Mouse (Mus musculus) liver, embryonic 12.5 days (tissue): ENCODE results near the gene Draxin. TPM values are rescaled to one million over a fixed set of nuclear protein-coding genes. Genes with fewer than 3 reads are reported as not detected.
A peak's percentile ranks its signal among the peaks of the same experiment; 100 is the strongest.

Experiments
- ATAC-seq: fragments of 200-750 bp; cut with Nextera tagmentation; 2 replicates; pipeline ENCODE4 v1.8.0; 2017; ENCODE audit warnings: moderate number of reproducible peaks, mild to moderate bottlenecking, moderate library complexity
- H3K27ac ChIP-seq: fragments of 300-500 bp; sonication (generic); 2 replicates; pipeline ENCODE4 v1.5.1; 2016; ENCODE audit warnings: mild to moderate bottlenecking
- H3K27me3 ChIP-seq: fragments of 300-500 bp; sonication (generic); replicated peaks from 2 replicates; pipeline ENCODE4 v1.6.1; 2016; ENCODE audit warnings: mild to moderate bottlenecking, moderate library complexity
- H3K36me3 ChIP-seq: fragments of 300-500 bp; sonication (generic); 2 replicates; pipeline ENCODE4 v1.6.1; 2016; ENCODE audit warnings: mild to moderate bottlenecking, moderate library complexity
- H3K4me1 ChIP-seq: fragments of 300-500 bp; sonication (generic); 2 replicates; pipeline ENCODE4 v1.6.1; 2016
- H3K4me2 ChIP-seq: fragments of 300-500 bp; sonication (generic); 2 replicates; pipeline ENCODE4 v1.6.1; 2016; ENCODE audit warnings: mild to moderate bottlenecking, moderate library complexity
- H3K4me3 ChIP-seq: fragments of 300-500 bp; sonication (generic); 2 replicates; pipeline ENCODE4 v1.5.1; 2016; ENCODE audit warnings: mild to moderate bottlenecking, moderate library complexity
- H3K9ac ChIP-seq: fragments of 300-500 bp; sonication (generic); 2 replicates; pipeline ENCODE4 v1.6.1; 2016; ENCODE audit warnings: mild to moderate bottlenecking, moderate library complexity
- H3K9me3 ChIP-seq: fragments of 300-500 bp; sonication (generic); replicated peaks from 2 replicates; pipeline ENCODE4 v1.6.1; 2016; ENCODE audit warnings: mild to moderate bottlenecking, moderate library complexity
- WGBS: fragments of 180-500 bp; shearing (Covaris S2); methylation state at CpG from one replicate; pipeline ENCODE4 v1.1.7; 2016; ENCODE audit not compliant: insufficient replicate concordance; 5-methylcytosine and 5-hydroxymethylcytosine counted together
- polyA plus RNA-seq: library from polyadenylated mRNA; unstranded; fragments of >200 nt; fragmentation: Nextera tagmentation; extraction: Ambion mirVana; gene quantifications from 2 replicates; pipeline ENCODE4 v1.2.1, GENCODE M21; 2016

The Draxin gene
- polyA plus RNA-seq, 1 experiment from 2014 or later, result 0.08 TPM

DNA sequence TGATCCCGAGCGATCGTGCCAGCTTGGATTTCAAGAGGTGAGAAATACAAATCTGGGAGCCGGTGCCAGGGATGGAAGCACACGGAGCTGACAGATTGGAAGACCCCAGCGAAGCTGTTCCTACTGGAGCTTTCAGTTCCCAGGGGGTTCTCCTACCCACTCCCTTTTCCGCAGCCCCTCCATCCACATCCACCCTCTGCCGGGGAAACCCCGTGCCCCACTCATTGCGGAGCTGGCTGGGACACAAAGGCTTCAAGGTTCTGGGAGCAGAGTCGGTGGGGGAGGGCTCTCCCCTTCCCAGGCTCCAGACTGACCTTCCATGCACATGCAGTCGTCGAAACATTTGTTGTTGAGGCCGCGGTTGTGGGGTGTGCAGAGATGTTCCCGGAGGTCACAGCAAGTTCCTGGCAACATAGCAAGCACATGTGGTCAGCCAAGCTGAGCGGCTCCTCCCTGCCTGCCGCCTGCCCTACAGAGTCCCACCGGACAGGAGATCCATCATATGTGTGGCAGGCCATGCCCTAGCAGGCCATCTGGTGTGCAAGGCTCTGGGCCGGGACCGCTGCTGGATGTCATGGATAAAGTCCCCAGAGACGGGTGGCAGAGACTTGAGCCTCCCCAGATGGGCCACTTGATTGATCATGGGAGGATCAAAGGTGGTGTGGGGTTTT is 22.7 kb downstream of the Draxin start:
- H3K4me3 ChIP-seq, result no peak overlapping the region
- H3K9me3 ChIP-seq, result no peaks in the 10 kb centered on the region
- ATAC-seq, result peak; percentile 17; the same call in 1 of the 2 replicates
- H3K27me3 ChIP-seq, result peaks cover 18% of the 10 kb centered on the region
- no peak overlapping the region for H3K9ac ChIP-seq
- H3K27ac ChIP-seq, result no peak overlapping the region
- 45% methylated on average over 22 of the region's 22 CpGs for WGBS
- no peak overlapping the region for H3K4me2 ChIP-seq
- no peaks in the 10 kb centered on the region for H3K36me3 ChIP-seq
- H3K4me1 ChIP-seq, result peaks cover 5% of the 10 kb centered on the region; the same call in 1 of the 2 replicates

DNA sequence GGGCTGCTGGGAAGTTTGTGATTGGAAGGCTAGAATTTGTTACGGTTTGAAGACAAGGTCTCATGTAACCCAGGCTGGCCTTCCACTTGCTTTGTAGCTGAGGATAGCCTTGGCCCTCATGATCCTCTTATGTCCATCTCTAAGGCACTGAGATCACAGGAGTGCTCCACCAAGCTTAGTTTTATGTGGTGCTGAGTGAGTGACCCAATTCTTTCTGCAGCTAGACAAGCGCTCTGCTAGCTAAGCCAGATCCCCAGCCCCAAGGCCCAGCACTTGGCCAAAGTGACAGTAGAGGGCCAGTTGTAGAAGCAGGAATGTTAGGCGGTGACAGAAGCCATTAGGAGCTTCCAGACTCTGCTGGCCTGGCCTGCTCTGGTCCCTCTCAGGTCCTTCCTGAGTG is 26.4 kb downstream of the Draxin start:
- H3K27ac ChIP-seq, result no peak overlapping the region
- H3K4me2 ChIP-seq, result no peak overlapping the region
- H3K9ac ChIP-seq, result no peak overlapping the region
- no peak for ATAC-seq
- no peaks in the 10 kb centered on the region for H3K36me3 ChIP-seq
- peaks cover 27% of the 10 kb centered on the region for H3K27me3 ChIP-seq
- no peaks in the 10 kb centered on the region for H3K9me3 ChIP-seq
- 73% methylated on average over 3 of the region's 3 CpGs for WGBS
- peaks cover 7% of the 10 kb centered on the region; the same call in 1 of the 2 replicates for H3K4me1 ChIP-seq
- H3K4me3 ChIP-seq, result no peak overlapping the region

DNA sequence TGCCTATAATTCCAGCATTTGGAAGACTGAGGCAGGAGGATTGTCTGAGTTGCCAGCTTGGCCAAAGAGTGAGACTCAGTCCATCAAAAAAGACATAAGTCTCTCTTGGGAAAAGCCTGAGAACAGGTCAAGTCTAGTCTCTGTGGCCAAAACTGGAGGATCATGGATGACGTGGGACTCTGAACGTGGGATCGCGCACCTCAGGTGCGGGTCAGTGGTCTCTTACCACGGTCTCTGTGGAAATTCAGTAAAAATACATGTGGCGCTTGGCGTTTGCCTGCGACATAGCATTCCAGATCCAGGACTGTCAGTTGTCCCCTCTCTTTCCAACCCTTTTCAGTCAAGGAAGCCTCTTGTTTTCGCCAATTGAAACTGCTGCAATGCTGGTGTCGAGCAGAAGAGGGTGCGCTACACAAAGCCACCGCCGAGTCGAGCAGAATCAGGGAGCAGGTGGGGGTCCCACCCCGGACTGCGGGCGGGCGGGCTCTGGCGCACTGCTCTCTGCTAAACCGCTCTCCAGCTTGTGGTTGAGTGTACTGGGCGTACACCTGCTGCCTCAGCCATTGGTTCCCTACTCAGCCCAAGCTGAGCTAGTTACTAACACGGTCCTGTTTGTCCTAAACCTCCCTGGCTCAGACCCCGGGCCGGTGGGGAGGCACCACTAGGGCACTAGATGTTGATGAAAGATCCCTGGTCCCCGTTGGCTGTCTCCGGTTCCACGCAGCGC is 28.5 kb downstream of the Draxin start:
- 18% methylated on average over 29 of the region's 29 CpGs for WGBS
- no peak overlapping the region for H3K9ac ChIP-seq
- H3K4me2 ChIP-seq, result peak overlapping the region; percentile 56
- peak; percentile 56 for ATAC-seq
- peaks cover 7% of the 10 kb centered on the region; the same call in 1 of the 2 replicates for H3K4me1 ChIP-seq
- no peak overlapping the region for H3K27ac ChIP-seq
- no peaks in the 10 kb centered on the region for H3K36me3 ChIP-seq
- peak overlapping the region; percentile 25; the same call in 1 of the 2 replicates for H3K4me3 ChIP-seq
- no peaks in the 10 kb centered on the region for H3K9me3 ChIP-seq
- H3K27me3 ChIP-seq, result peaks cover 12% of the 10 kb centered on the region

DNA sequence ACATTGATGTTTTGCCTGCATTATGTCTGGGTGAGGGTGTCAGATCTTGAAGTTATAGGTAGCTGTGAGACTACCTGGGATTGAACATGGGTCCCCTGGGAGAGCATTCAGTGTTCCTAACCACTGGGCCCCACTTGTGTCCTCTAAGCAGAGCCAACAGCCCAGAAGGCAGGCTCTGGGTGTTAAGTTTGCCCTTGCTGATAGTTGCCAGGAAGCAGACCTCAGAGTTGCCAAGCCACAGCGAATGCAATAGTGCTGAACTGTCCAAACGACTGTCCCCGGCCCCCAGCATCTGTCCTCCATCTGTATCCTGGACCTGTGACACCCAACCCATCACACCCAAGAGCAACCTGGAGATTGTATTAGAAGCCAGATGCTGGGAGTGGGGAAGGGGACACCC is 31.8 kb downstream of the Draxin start:
- WGBS, result 58% methylated on average over 3 of the region's 3 CpGs
- no peak overlapping the region for H3K27ac ChIP-seq
- no peak overlapping the region for H3K4me3 ChIP-seq

DNA sequence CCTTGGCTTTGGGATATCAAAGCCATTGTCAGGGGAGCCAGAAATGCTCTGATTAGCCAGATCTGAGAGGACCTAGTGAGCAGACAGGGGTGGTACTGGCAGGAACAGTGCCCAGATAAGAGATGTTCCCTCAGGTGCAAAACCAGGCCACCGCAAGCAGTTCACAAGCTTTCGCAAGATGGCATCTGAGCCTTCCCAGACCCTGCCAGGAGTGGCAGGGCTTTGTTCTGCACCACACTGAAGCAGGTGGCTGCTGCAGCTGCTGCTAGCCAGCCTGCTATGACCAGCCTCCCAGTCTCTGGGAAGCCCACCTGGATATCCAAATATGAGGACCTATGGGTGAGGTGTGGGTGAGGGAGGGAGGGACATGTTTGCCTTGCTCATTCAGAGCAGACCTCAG is 32.6 kb downstream of the Draxin start:
- WGBS, result 82% methylated on average over 2 of the region's 2 CpGs
- Histone ChIP-seq H3K9me3 (no peaks in the 10 kb centered on the region), H3K27ac (no peak overlapping the region), H3K4me2 (no peak overlapping the region), H3K4me3 (no peak overlapping the region), H3K27me3 (peaks cover 13% of the 10 kb centered on the region), H3K4me1 (peaks cover 7% of the 10 kb centered on the region; the same call in 1 of the 2 replicates), H3K9ac (no peak overlapping the region), H3K36me3 (no peaks in the 10 kb centered on the region)
- no peak for ATAC-seq

More for the DNA sequence above, 31.8 kb downstream of the Draxin start:
- H3K36me3 ChIP-seq, result no peaks in the 10 kb centered on the region
- H3K4me1 ChIP-seq, result peaks cover 7% of the 10 kb centered on the region; the same call in 1 of the 2 replicates
- H3K9me3 ChIP-seq, result no peaks in the 10 kb centered on the region
- no peak overlapping the region for H3K4me2 ChIP-seq
- no peak for ATAC-seq
- peaks cover 13% of the 10 kb centered on the region for H3K27me3 ChIP-seq
- H3K9ac ChIP-seq, result no peak overlapping the region

DNA sequence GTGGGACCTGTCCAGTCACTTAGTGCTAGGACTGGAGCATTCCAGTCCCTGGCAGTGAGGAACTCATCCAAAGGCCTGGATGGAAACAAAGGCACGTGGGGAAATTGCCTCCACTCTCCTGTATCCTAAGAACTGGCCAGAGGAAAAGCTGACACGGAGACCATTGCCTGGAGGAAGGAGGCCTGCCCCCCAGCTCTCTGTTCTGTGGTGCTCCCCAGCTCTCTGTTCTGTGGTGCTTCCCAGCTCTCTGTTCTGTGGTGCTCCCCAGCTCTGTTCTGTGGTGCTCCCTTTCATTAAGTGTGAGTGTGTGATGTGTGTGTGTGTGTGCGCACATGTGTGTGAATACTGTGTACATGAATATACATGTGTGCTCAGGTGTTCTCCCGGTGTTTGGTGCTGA is 35.4 kb downstream of the Draxin start:
- WGBS, result 65% methylated on average over 4 of the region's 4 CpGs
- H3K4me2 ChIP-seq, result no peak overlapping the region
- no peak overlapping the region for H3K9ac ChIP-seq
- no peaks in the 10 kb centered on the region for H3K36me3 ChIP-seq
- peaks cover 3% of the 10 kb centered on the region; the same call in 1 of the 2 replicates for H3K27me3 ChIP-seq
- H3K4me1 ChIP-seq, result no peaks in the 10 kb centered on the region
- no peak for ATAC-seq
- no peaks in the 10 kb centered on the region for H3K9me3 ChIP-seq
- H3K27ac ChIP-seq, result no peak overlapping the region
- H3K4me3 ChIP-seq, result no peak overlapping the region

DNA sequence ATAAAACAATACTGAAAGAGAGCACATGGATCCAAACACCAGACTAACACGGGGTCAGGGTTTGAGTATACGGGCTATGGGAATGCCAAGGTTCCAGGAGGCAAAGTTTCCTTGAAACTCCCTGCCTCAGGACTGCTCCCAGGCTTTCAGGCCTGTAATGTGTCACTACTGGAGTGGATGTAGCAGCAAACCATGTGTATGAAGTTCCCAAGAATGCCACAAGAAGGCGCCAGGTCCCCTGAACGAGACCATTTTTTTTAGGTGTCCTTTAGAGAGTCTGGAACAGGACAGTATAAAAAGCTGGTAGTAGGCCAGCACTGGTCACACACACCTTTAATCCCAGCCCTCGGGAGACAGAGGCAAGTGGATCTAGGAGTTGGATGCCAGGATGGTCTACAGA is 36.3 kb downstream of the Draxin start:
- Histone ChIP-seq H3K4me3 (no peak overlapping the region), H3K4me1 (no peaks in the 10 kb centered on the region), H3K9me3 (no peaks in the 10 kb centered on the region), H3K4me2 (no peak overlapping the region), H3K27me3 (0 out of 2 replicates have a peak, but pooled peaks cover 3% of the 10 kb centered on the region), H3K27ac (no peak overlapping the region), H3K9ac (no peak overlapping the region), H3K36me3 (no peaks in the 10 kb centered on the region)
- no peak for ATAC-seq
- WGBS, result 74% methylated on average over 5 of the region's 5 CpGs

DNA sequence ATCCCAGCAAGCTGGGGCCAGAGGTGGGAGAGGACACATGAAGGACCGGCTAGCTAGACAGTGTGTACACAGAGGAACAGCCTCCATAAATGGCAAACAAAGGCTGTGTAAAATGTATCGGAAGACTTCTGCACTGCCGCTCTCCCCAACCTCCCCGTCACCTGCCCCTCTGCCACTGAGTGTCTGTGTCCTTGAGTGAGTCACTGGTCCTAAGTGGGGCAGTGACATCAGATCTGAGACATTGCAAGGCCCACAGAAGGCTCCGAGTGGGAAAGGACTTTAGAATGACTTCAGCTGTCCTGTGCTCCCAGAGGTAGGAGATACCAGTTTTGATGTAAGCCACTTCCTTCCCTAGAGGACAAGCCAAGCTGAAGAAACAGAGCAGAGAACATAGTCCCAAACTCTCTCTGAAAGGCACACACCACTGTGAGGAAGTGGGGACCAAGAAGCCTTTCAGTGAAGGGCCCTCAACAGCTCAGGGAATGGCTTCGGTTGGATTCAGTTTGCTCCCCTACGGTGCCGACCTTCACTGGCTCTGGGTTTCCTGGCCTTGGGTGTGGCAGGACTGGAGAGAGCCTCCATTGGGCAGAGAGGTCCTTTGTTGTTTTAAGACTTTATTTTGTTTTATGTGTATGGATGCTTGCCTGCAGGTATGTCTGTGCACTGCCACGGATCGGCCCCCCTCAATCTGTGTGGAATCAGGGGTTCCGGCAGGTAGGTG is 37.8 kb downstream of the Draxin start:
- H3K36me3 ChIP-seq, result no peaks in the 10 kb centered on the region
- 76% methylated on average over 11 of the region's 11 CpGs for WGBS
- no peaks in the 10 kb centered on the region for H3K9me3 ChIP-seq
- H3K4me3 ChIP-seq, result no peak overlapping the region
- no peak overlapping the region for H3K4me2 ChIP-seq
- H3K27ac ChIP-seq, result no peak overlapping the region
- H3K9ac ChIP-seq, result no peak overlapping the region
- peaks cover 4% of the 10 kb centered on the region for H3K4me1 ChIP-seq
- ATAC-seq, result no peak
- 0 out of 2 replicates have a peak, but pooled peaks cover 3% of the 10 kb centered on the region for H3K27me3 ChIP-seq

DNA sequence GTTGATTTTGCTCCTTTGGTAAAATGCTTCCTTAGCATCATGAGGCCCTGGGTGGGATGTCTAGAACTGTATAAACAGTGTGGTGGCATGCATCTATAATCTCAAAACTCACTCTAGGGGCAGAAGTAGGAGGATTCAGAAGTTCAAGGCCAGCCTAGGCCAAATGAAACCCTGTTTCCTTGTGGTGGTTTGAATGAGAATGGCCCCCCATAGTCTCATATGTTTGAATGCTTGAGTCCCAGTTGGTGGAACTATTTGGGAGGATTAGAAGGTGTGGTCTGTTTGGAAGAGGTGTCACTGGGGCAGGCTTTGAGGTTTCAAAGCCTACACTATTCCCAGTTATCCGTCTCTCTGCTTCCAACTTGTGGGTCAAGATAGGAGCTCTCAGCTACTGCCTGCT is 39.3 kb downstream of the Draxin start:
- H3K9me3 ChIP-seq, result no peaks in the 10 kb centered on the region
- no peak for ATAC-seq
- peaks cover 19% of the 10 kb centered on the region for H3K4me1 ChIP-seq
- no peaks in the 10 kb centered on the region for H3K36me3 ChIP-seq
- WGBS, result 86% methylated on average over 1 of the region's 1 CpGs
- no peak overlapping the region for H3K27ac ChIP-seq
- no peak overlapping the region for H3K4me2 ChIP-seq
- no peak overlapping the region for H3K4me3 ChIP-seq
- no peak overlapping the region for H3K9ac ChIP-seq
- 0 out of 2 replicates have a peak, but pooled peaks cover 3% of the 10 kb centered on the region for H3K27me3 ChIP-seq

DNA sequence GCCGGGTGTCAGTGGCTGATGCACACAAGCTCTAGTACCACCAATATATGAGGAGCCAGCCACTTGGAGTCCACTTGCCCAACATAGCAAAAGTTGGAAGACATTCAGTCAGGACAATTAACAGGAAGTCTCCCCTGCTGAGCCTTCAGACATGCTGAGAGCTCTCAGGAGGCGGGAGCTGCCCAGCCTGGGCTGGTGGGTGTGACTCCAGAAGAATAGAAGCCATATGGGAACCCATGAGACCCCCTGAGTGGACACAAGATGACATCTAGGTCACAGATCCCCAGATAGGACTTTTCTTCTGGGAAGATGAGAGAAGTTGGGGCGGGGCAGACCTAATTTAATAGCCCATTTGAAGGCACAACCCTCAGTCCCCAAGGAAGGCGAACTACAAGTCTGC is 41.3 kb downstream of the Draxin start:
- Histone ChIP-seq H3K4me3 (no peak overlapping the region), H3K4me1 (peaks cover 38% of the 10 kb centered on the region), H3K27ac (no peak overlapping the region), H3K9me3 (no peaks in the 10 kb centered on the region), H3K36me3 (no peaks in the 10 kb centered on the region), H3K4me2 (no peak overlapping the region), H3K9ac (no peak overlapping the region), H3K27me3 (no peaks in the 10 kb centered on the region)
- WGBS, result 69% methylated on average over 4 of the region's 4 CpGs
- ATAC-seq, result no peak

DNA sequence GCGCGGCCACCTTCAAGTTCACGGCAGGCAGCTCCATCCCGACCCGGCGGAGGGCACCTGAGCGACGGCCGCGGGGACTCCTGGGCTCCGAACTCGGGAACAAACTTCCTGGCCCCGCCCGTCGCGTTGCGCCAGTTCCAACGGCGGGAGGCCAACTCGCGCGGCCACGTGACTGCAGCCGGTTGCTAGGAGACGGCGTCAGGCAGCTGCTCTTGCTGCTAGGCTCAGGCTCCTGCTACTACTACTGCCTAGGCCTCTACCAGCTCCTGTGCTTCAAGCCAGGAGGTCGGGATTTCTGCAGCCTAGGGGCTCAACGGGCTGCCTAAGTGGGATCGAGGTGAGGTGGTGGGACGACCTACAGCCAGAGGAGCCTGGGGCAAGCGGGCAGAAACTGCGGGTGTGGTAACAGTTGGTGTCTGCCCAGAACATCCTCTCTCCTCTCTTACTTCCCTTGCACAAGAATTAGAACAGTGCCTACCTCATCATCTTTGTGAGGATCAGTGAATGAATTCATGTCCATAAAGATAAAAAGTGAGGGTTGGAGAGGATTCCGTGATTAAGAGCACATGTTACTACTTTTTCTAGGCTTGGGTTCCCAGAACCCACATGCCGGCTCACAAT is 42.5 kb downstream of the Draxin start, which contains the start of gene Agtrap:
Gene Agtrap (minus strand): TSS at position 125 of the 621 bp plus-strand sequence.
- 8% methylated on average over 34 of the region's 34 CpGs for WGBS
- Histone ChIP-seq H3K27ac (peak within 1 kb of the TSS; percentile 72), H3K9ac (peak within 1 kb of the TSS; percentile 86), H3K36me3 (no peaks in the 10 kb centered on the region), H3K27me3 (no peaks in the 10 kb centered on the region), H3K4me1 (peaks cover 50% of the 10 kb centered on the region), H3K4me3 (peak within 1 kb of the TSS; percentile 73), H3K9me3 (no peaks in the 10 kb centered on the region), H3K4me2 (peak within 1 kb of the TSS; percentile 87)
- ATAC-seq, result peak; percentile 80
